Mouse (Mus musculus) limb, embryonic 12.5 days (tissue): ENCODE measurements around the gene Fyb. TPM values are rescaled to one million over a fixed set of nuclear protein-coding genes. Genes with fewer than 3 reads are reported as not detected.

Experiments used
- ATAC-seq: fragments of 200-750 bp; cut with Nextera tagmentation; 2 replicates; pipeline ENCODE4 v1.8.0; 2017; ENCODE audit warnings: low read depth, moderate TSS enrichment; ENCODE audit not compliant: insufficient number of reproducible peaks, insufficient read depth, low FRiP score, low TSS enrichment
- H3K27ac ChIP-seq: fragments of 300-500 bp; sonication (generic); 2 replicates; pipeline ENCODE4 v1.5.1; 2016; ENCODE audit warnings: mild to moderate bottlenecking, moderate library complexity
- H3K27me3 ChIP-seq: fragments of 300-500 bp; sonication (generic); 2 replicates; pipeline ENCODE4 v1.6.1; 2016; ENCODE audit warnings: mild to moderate bottlenecking, moderate library complexity
- H3K36me3 ChIP-seq: fragments of 300-500 bp; sonication (generic); 2 replicates; pipeline ENCODE4 v1.6.1; 2016; ENCODE audit warnings: mild to moderate bottlenecking, moderate library complexity
- H3K4me1 ChIP-seq: fragments of 300-500 bp; sonication (generic); replicated peaks from 2 replicates; pipeline ENCODE4 v1.6.1; 2016
- H3K4me2 ChIP-seq: fragments of 300-500 bp; sonication (generic); 2 replicates; pipeline ENCODE4 v1.6.1; 2016; ENCODE audit warnings: mild to moderate bottlenecking, moderate library complexity
- H3K4me3 ChIP-seq: fragments of 300-500 bp; sonication (generic); replicated peaks from 2 replicates; pipeline ENCODE4 v1.5.1; 2016; ENCODE audit warnings: mild to moderate bottlenecking
- H3K9ac ChIP-seq: fragments of 300-500 bp; sonication (generic); replicated peaks from 2 replicates; pipeline ENCODE4 v1.6.1; 2016; ENCODE audit warnings: mild to moderate bottlenecking, moderate library complexity
- H3K9me3 ChIP-seq: fragments of 300-500 bp; sonication (generic); 2 replicates; pipeline ENCODE4 v1.6.1; 2016; ENCODE audit warnings: mild to moderate bottlenecking, moderate library complexity
- WGBS: fragments of 180-500 bp; shearing (Covaris S2); methylation state at CpG from one replicate; pipeline ENCODE4 v1.1.7; 2016; 5-methylcytosine and 5-hydroxymethylcytosine counted together
- polyA plus RNA-seq: library from polyadenylated mRNA; unstranded; fragments of >200 nt; fragmentation: Nextera tagmentation; extraction: Ambion mirVana; gene quantifications from 2 replicates; pipeline ENCODE4 v1.2.1, GENCODE M21; 2016

Gene Fyb
- polyA plus RNA-seq, 1 experiment from 2014 or later, result 3.8 TPM

DNA sequence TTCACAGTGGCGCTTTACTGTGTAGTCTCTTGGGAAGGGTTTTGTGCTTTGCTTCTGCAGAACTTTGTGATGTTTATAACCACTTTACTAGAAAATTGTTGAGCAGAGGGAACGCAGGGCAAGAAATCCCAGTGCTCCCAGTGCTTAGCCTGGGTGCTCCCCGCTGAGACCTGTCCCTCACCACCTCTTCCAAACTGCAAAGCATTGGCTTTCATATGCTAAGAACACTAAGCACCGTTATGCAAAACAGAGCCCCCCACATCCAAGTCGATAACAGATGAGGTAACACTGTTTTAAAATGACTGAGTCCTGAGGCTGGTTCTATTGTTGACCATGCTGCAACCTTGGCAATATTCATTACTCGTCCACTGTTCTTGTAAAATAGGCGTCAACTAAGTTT lies 141.3 kb downstream of the Fyb start:
- no peaks in the 10 kb centered on the region for H3K36me3 ChIP-seq
- H3K9me3 ChIP-seq, result no peaks in the 10 kb centered on the region
- no peak overlapping the region for H3K4me2 ChIP-seq
- H3K4me1 ChIP-seq, result no peaks in the 10 kb centered on the region
- H3K27ac ChIP-seq, result no peak overlapping the region
- H3K9ac ChIP-seq, result no peak overlapping the region
- no peak for ATAC-seq
- WGBS, result 58% methylated on average over 7 of the region's 7 CpGs
- H3K4me3 ChIP-seq, result no peak overlapping the region
- no peaks in the 10 kb centered on the region for H3K27me3 ChIP-seq

DNA sequence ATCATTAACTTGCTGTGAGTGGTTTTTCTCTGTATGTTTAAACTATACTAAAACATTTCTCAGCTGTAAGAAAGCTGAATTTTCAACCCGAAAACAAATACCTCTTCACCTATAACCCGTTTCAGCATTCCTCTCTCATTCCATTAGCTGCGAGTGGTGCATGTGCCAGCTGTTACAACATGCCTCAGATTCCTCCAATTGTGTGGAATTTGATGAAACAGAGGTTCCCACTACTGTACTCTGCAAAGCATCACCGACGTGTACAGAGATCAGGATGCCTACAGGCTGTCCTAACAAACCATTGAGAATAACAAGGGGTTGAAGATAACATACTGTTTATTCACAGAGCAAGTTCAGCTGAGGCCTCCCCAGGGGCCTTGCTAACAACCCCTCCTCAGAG lies 143.4 kb downstream of the Fyb start:
- Histone ChIP-seq H3K27me3 (no peaks in the 10 kb centered on the region), H3K27ac (no peak overlapping the region), H3K9me3 (no peaks in the 10 kb centered on the region), H3K4me1 (no peaks in the 10 kb centered on the region), H3K4me3 (no peak overlapping the region), H3K9ac (no peak overlapping the region), H3K4me2 (no peak overlapping the region), H3K36me3 (no peaks in the 10 kb centered on the region)
- 55% methylated on average over 5 of the region's 5 CpGs for WGBS
- ATAC-seq, result no peak

DNA sequence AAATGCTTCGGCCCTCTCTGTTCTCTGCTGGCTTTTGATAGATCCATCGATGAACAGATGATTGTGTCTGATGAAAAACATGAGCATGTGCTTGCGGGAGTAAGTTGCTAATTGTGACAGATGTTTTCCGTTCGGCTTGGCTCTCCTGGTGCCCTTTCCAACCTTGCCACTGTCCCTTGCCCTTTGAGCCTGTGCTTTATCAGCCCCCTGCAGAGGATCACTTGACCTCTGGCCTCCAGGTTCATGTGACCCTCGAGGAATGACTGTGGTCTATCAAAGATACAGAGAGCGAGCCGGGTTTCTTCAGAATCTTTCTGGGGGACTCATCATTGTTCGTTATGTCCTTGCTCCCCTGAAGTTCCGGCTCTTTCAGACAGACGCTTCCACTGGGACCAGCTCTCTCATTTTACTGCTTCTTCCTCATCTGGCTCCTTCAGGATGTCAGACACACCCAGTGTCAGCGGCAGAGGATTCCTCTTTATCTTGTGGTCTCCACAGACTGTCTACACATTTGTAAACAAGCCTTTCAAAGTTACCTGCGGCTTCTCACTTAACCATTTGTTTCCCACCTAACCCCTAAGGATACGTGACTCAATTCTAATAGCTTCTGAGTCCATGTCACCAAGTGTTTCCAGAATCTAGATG lies 146.3 kb downstream of the Fyb start:
- no peaks in the 10 kb centered on the region for H3K4me1 ChIP-seq
- 23% methylated on average over 14 of the region's 14 CpGs for WGBS
- ATAC-seq, result no peak

DNA sequence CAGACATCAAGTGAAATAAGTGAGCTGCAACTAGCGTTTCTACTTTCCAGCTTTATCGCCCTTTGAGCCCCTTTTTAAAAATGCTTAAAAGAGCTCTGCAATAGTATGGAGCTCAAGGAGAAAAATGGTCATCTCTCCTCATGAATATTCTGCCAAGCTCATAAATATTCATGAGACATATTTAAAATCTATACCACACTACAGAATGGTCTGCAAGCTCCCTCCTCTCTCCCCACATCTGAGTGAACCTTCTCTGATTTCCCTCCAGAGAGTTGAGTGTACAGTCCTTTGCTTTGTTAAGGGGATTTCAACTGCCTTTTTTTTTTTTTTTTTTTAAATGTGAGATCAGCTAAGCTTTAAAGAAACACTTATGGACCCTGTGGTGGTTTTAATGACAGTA lies 155.8 kb downstream of the Fyb start:
- Histone ChIP-seq H3K9me3 (no peaks in the 10 kb centered on the region), H3K27ac (no peak overlapping the region), H3K36me3 (no peaks in the 10 kb centered on the region), H3K9ac (no peak overlapping the region), H3K4me3 (no peak overlapping the region), H3K4me1 (no peaks in the 10 kb centered on the region), H3K4me2 (no peak overlapping the region), H3K27me3 (no peaks in the 10 kb centered on the region)
- no peak for ATAC-seq
- 83% methylated on average over 2 of the region's 2 CpGs for WGBS

More for the DNA sequence above, 146.3 kb downstream of the Fyb start:
- Histone ChIP-seq H3K9ac (no peak overlapping the region), H3K4me3 (no peak overlapping the region), H3K4me2 (no peak overlapping the region), H3K36me3 (no peaks in the 10 kb centered on the region), H3K9me3 (no peaks in the 10 kb centered on the region), H3K27me3 (no peaks in the 10 kb centered on the region), H3K27ac (no peak overlapping the region)

DNA sequence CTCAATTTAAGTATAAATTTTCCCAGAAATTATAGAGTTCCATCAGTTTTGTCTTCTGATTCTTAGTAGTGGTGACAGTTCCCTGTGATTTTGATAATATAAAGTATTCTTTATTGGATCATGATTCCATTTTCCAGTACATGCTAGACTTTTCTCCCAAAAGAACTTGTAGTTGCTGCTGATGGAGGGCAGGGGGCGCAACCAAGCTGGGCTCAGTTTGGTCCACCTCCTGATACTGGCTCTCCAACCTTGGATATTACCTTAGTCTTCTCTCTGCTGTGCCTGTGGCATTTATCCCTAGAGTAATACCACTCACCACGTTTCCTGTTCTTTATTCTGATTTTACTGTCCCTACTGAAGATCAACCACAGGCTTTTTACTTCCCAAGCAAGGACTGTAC lies 179.5 kb downstream of the Fyb start:
- H3K4me1 ChIP-seq, result no peaks in the 10 kb centered on the region
- no peak overlapping the region for H3K9ac ChIP-seq
- H3K4me2 ChIP-seq, result no peak overlapping the region
- H3K36me3 ChIP-seq, result no peaks in the 10 kb centered on the region
- 71% methylated on average over 2 of the region's 2 CpGs for WGBS
- no peak for ATAC-seq
- H3K9me3 ChIP-seq, result no peaks in the 10 kb centered on the region
- no peak overlapping the region for H3K4me3 ChIP-seq
- no peak overlapping the region for H3K27ac ChIP-seq
- 0 out of 2 replicates have a peak, but pooled peaks cover 3% of the 10 kb centered on the region for H3K27me3 ChIP-seq

DNA sequence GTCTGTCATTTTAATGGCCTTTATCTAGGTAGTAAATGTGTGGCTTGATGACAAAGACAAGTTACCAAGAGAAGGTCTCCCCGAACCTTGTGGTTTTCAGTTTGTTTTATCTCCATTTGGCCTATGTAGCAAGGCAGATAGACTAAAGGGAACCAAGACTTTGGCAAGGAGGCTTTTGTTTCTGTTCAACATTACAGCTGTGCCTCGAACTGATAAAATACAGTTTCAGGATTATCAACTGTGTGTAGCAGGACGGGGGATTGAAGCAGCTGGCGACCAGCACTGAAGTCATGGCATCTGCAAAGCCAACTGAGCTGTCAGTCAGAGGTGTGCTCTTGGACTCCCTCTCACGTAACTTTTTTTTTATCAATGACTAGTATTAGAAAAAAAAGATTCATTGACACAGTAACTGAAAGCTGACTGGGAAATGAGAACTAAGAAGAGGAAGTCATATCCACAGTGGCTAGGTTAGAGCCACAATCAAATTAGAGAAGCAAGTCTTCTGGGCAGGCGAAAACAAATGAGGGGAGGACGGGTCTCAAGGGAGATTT lies 182.8 kb downstream of the Fyb start:
- peaks cover 9% of the 10 kb centered on the region for H3K4me1 ChIP-seq
- H3K9ac ChIP-seq, result no peak overlapping the region
- H3K27ac ChIP-seq, result no peak overlapping the region
- H3K4me3 ChIP-seq, result no peak overlapping the region
- H3K36me3 ChIP-seq, result no peaks in the 10 kb centered on the region
- WGBS, result 36% methylated on average over 7 of the region's 7 CpGs
- ATAC-seq, result no peak
- no peaks in the 10 kb centered on the region for H3K9me3 ChIP-seq
- H3K4me2 ChIP-seq, result no peak overlapping the region
- 0 out of 2 replicates have a peak, but pooled peaks cover 3% of the 10 kb centered on the region for H3K27me3 ChIP-seq

DNA sequence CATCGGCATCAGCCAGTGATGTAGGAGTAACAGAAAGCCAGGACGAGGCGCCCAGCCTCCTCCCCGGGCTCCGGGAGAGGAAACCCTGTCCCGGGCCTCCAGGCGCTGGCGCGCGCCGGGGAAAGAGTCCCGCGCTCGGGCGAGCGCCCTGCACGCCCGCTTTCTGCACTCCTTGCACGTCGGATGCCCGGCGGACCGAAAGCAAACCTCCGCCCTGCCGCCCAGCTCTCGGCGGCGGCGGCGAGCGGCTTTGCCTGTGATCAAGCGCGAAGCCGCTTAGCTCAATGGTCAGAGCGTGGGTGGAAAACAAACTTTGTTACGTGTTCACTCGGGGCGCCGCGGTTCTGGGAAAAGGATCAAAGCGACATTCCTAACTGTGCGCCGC lies 184.9 kb downstream of the Fyb start:
- Histone ChIP-seq H3K27me3 (0 out of 2 replicates have a peak, but pooled peaks cover 3% of the 10 kb centered on the region), H3K27ac (peak overlapping the region; percentile 96), H3K4me1 (peaks cover 14% of the 10 kb centered on the region), H3K4me2 (peak overlapping the region; percentile 89), H3K9me3 (no peaks in the 10 kb centered on the region), H3K9ac (peak overlapping the region; percentile 93), H3K36me3 (no peaks in the 10 kb centered on the region), H3K4me3 (peak overlapping the region; percentile 94)
- under 1% methylated on average over 43 of the region's 43 CpGs for WGBS
- ATAC-seq, result peak; percentile 74

DNA sequence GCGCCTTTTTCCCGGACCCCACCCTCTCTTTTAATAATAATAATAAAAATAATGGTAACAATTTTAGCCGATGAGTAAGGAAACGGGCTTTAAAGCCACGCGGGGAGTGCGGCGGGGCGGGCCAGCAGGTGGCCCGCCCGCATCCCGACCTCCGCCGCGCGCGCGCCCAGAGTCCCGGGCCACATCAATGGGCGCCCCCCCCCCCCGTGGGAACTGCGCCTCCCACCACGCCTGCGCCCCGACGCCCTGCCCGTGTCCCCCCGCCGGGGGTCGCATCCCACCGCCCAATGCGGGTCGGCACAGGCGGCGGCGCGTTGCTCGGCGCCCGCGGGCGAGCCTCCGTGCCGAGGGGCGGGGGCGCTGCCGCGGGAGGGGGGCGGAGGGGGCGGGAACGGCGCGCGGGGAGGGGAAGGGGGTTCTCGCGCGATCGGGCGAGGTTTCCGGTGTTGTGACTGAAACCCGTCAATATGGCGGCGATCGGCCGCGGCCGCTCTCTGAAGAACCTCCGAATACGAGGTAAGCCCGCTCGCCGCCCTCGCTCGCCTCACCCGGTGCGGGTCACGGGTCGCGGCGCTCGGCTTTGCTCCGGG lies 185.4 kb downstream of the Fyb start, which contains the start of gene Rictor:
TSS of gene Rictor (plus strand) at position 444 of the 590 bp plus-strand sequence.
- H3K9ac ChIP-seq, result peak within 1 kb of the TSS; percentile 93
- peak within 1 kb of the TSS; percentile 94 for H3K4me3 ChIP-seq
- H3K27me3 ChIP-seq, result 0 out of 2 replicates have a peak, but pooled peaks cover 3% of the 10 kb centered on the region
- peaks cover 15% of the 10 kb centered on the region for H3K4me1 ChIP-seq
- no peaks in the 10 kb centered on the region for H3K36me3 ChIP-seq
- no peaks in the 10 kb centered on the region for H3K9me3 ChIP-seq
- ATAC-seq, result peak; percentile 81
- peak within 1 kb of the TSS; percentile 96 for H3K27ac ChIP-seq
- WGBS, result 1% methylated on average over 73 of the region's 82 CpGs
- H3K4me2 ChIP-seq, result peak within 1 kb of the TSS; percentile 89

DNA sequence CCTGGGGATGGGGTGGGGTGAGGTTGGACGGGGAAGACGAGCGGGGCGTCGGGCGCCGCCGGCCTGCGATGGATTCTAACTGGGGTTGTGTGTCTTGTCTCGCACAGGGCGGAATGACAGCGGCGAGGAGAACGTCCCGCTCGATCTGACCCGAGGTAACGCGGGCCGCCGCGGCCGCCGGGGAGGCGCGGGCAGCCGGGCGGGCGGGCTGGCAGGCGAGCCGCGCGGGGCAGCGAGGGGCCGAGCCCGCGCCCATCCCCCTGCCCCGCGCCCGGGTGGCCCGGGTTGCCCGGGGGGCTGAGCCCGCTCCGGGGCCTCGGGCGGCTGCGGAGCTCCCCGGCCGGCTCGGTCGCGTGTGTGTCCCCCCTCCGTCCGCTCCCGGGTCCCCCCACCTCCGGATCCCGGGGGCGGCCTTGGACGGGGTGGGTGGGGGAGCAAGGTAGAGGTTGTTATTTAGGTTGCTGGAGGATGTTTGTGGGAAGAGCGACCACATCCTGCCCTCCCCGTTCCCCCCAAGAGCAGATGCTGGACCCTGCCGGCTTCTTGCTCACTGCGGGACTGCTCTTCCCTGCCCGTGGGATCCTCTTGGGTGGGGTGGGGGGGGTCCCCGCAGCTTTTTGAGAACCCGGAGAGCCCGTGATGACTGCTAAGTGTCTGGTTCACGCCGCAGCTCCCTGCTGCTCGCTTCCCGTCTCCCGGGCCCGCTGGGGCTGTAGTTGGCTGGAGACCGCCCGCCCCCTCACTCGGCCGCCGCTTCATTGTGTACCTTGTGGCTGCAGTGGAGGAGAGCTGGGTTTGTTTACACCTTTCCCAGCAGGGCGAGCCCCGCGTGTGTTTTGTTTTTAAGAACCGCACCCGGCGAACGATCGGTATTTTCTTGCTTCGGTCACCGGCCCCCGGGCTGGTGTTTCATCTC lies 186.1 kb downstream of the Fyb start:
- Histone ChIP-seq H3K4me3 (peak overlapping the region; percentile 94), H3K36me3 (no peaks in the 10 kb centered on the region), H3K9me3 (no peaks in the 10 kb centered on the region), H3K9ac (peak overlapping the region; percentile 93), H3K4me2 (peak overlapping the region; percentile 89), H3K27ac (peak overlapping the region; percentile 96), H3K27me3 (0 out of 2 replicates have a peak, but pooled peaks cover 3% of the 10 kb centered on the region), H3K4me1 (peaks cover 22% of the 10 kb centered on the region)
- peak; percentile 68 for ATAC-seq
- 0% methylated on average over 48 of the region's 89 CpGs for WGBS

DNA sequence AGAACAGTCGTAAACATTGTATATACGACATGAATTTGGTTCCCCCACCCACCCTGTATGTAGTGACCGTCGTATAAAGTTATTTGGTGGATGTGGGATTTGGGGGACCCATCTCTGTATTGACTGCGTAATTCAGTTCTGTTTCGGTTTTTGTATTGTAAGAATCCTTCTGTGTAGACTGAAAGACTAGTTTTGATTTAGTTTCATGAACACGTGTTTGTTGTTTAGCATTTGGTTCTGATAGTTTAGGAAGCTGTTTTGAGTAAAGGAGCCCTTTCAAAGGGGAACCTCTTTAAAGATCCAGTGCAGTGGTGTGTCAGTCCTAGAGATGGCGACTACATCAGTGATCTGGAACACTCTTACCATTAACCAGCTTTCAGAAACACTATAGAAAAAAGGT lies 187.0 kb downstream of the Fyb start:
- Histone ChIP-seq H3K4me3 (peak overlapping the region; percentile 94), H3K27me3 (0 out of 2 replicates have a peak, but pooled peaks cover 3% of the 10 kb centered on the region), H3K4me2 (peak overlapping the region; percentile 89), H3K36me3 (no peaks in the 10 kb centered on the region), H3K9me3 (no peaks in the 10 kb centered on the region), H3K4me1 (peaks cover 28% of the 10 kb centered on the region), H3K9ac (peak overlapping the region; percentile 93; the same call in 1 of the 2 replicates), H3K27ac (no peak overlapping the region)
- no peak for ATAC-seq
- WGBS, result 15% methylated on average over 8 of the region's 8 CpGs

DNA sequence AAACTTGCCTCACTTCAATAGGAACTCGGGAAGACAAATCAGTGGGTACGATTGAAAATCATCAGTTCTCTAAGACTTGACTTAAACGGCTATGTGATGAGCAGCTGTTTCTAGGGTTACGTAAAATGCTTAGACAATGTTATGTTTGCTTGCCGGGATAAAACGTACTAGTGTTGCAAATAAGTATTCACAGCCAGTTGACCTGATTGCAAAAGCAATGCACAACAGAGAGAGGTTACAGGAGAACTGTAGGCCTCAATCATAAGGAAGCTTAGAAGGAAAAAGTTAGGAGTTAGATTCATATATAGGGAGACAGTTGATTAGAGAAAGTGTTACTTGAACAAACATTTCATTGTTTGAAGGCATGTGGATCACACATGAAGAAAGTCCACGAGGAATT lies 187.7 kb downstream of the Fyb start:
- 79% methylated on average over 7 of the region's 7 CpGs for WGBS
- Histone ChIP-seq H3K4me2 (peak overlapping the region; percentile 89), H3K4me1 (peaks cover 35% of the 10 kb centered on the region), H3K27ac (no peak overlapping the region), H3K27me3 (0 out of 2 replicates have a peak, but pooled peaks cover 3% of the 10 kb centered on the region), H3K9ac (no peak overlapping the region), H3K36me3 (no peaks in the 10 kb centered on the region), H3K9me3 (no peaks in the 10 kb centered on the region), H3K4me3 (no peak overlapping the region)
- no peak for ATAC-seq
